Mouse (Mus musculus): ENCODE measurements at regions not wholly inside any gene's neighbourhood (a gene's known extent, or its start where the extent isn't known, plus 50 kb on each side); places are given as distances from the start of the nearest gene placed in this dataset.

- no peak for DNase-seq
- intact Hi-C loops (cut with DNase I): no loop called here
These were observed 245.7 kb downstream of the Flrt2 start for GRCm38 (mm10) chr12:95937705-95938104.

GRCm38 (mm10) chr12:95940465-95941012, 248.5 kb downstream of the Flrt2 start:
- DNase-seq: no peak
- intact Hi-C loops (cut with DNase I): no loop called here

- intact Hi-C loops (cut with DNase I): no loop called here
- no peak for DNase-seq
These were observed 267.9 kb downstream of the Flrt2 start for GRCm38 (mm10) chr12:95959786-95960504.

- DNase-seq: no peak
- intact Hi-C loops (cut with DNase I): no loop called here
These were observed 268.5 kb downstream of the Flrt2 start for GRCm38 (mm10) chr12:95960505-95960871.

GRCm38 (mm10) chr12:95962817-95963216, 270.8 kb downstream of the Flrt2 start:
- no peak for DNase-seq
- intact Hi-C loops (cut with DNase I): no loop called here

GRCm38 (mm10) chr12:95988669-95989288, 296.8 kb downstream of the Flrt2 start:
- no peak for DNase-seq
- intact Hi-C loops (cut with DNase I): no loop called here

GRCm38 (mm10) chr12:95994963-95995362, 302.9 kb downstream of the Flrt2 start:
- intact Hi-C loops (cut with DNase I): no loop called here
- no peak for DNase-seq

GRCm38 (mm10) chr12:96030180-96030579, 338.2 kb downstream of the Flrt2 start:
- DNase-seq: no peak
- intact Hi-C loops (cut with DNase I): no loop called here

GRCm38 (mm10) chr12:96075365-96075764, 383.3 kb downstream of the Flrt2 start:
- intact Hi-C loops (cut with DNase I): no loop called here
- DNase-seq: no peak

- intact Hi-C loops (cut with DNase I): no loop called here
- no peak for DNase-seq
These were observed 399.0 kb downstream of the Flrt2 start for GRCm38 (mm10) chr12:96090995-96091394.

- DNase-seq: no peak
- intact Hi-C loops (cut with DNase I): no loop called here
These were observed 414.2 kb downstream of the Flrt2 start for GRCm38 (mm10) chr12:96106254-96106653.

- no peak for DNase-seq
- intact Hi-C loops (cut with DNase I): no loop called here
These were observed 422.8 kb downstream of the Flrt2 start for GRCm38 (mm10) chr12:96114727-96115379.

- intact Hi-C loops (cut with DNase I): no loop called here
- DNase-seq: no peak
These were observed 425.5 kb downstream of the Flrt2 start for GRCm38 (mm10) chr12:96117553-96117952.

- intact Hi-C loops (cut with DNase I): no loop called here
These were observed 432.3 kb downstream of the Flrt2 start for GRCm38 (mm10) chr12:96124156-96124931.

GRCm38 (mm10) chr12:96129870-96130454, 437.9 kb downstream of the Flrt2 start:
- intact Hi-C loops (cut with DNase I): no loop called here
- DNase-seq: no peak

More at GRCm38 (mm10) chr12:96124156-96124931, 432.3 kb downstream of the Flrt2 start:
- no peak for DNase-seq

- intact Hi-C loops (cut with DNase I): no loop called here
- DNase-seq: no peak
These were observed 438.9 kb downstream of the Flrt2 start for GRCm38 (mm10) chr12:96130796-96131512.

GRCm38 (mm10) chr12:96134136-96134535, 442.1 kb downstream of the Flrt2 start:
- DNase-seq: no peak
- intact Hi-C loops (cut with DNase I): no loop called here

- intact Hi-C loops (cut with DNase I): no loop called here
- no peak for DNase-seq
These were observed 449.7 kb downstream of the Flrt2 start for GRCm38 (mm10) chr12:96141748-96142147.

- intact Hi-C loops (cut with DNase I): no loop called here
- no peak for DNase-seq
These were observed 462.1 kb downstream of the Flrt2 start for GRCm38 (mm10) chr12:96154095-96154494.

- intact Hi-C loops (cut with DNase I): no loop called here
- DNase-seq: no peak
These were observed 475.5 kb downstream of the Flrt2 start for GRCm38 (mm10) chr12:96167551-96167950.

Data from gastrocnemius, postnatal 36 days (tissue).